Mouse (Mus musculus) CH12.LX (cell line): ENCODE results near the gene Otud7a. TPM values are rescaled to one million over a fixed set of nuclear protein-coding genes. Genes with fewer than 3 reads are reported as not detected.

Experiments used
- DNase-seq: peaks from one replicate; pipeline ENCODE4 v3.0.0-alpha.2; 2013; ENCODE audit errors: extremely low read depth
- H3K27ac ChIP-seq: 2 replicates; pipeline ENCODE4 v1.5.1; 2012; ENCODE audit warnings: low read depth, mild to moderate bottlenecking, control low read depth, moderate library complexity; ENCODE audit not compliant: insufficient read depth
- H3K27me3 ChIP-seq: replicated peaks from 2 replicates; pipeline ENCODE3; 2012; ENCODE audit warnings: inconsistent platforms
- H3K36me3 ChIP-seq, 2 experiments: replicated peaks in 1 of 2; 2 replicates each; pipeline versions ENCODE3 to v1.6.1; 2012; ENCODE audit warnings: inconsistent platforms in 1 of 2, low read length in 1 of 2, mild to moderate bottlenecking in 1 of 2, mixed read lengths in 1 of 2, moderate library complexity in 1 of 2; ENCODE audit not compliant: control insufficient read depth in 1 of 2, insufficient read depth in 1 of 2
- H3K4me1 ChIP-seq, 2 experiments: 2 replicates each; pipeline ENCODE4 v1.6.1; 2012; ENCODE audit warnings: inconsistent platforms in 1 of 2, moderate library complexity in 1 of 2; ENCODE audit not compliant: insufficient read depth in 2 of 2, control insufficient read depth in 1 of 2
- H3K4me2 ChIP-seq: 2 replicates; pipeline ENCODE4 v1.6.1; 2012; ENCODE audit warnings: low read depth, mild to moderate bottlenecking, control low read depth; ENCODE audit not compliant: poor library complexity, insufficient read depth, severe bottlenecking
- H3K4me3 ChIP-seq, 3 experiments: fragments of 150-350 bp in 1 of 3; sonication (generic) in 1 of 3; replicated peaks in 1 of 3; 2 replicates each; pipeline versions ENCODE3 to v1.5.1; 2011 to 2012; ENCODE audit warnings: low read depth in 2 of 3, low read length in 2 of 3, mild to moderate bottlenecking in 2 of 3, moderate library complexity in 2 of 3, control low read depth in 1 of 3, improper control_type of control experiment in 1 of 3, inconsistent platforms in 1 of 3, mixed read lengths in 1 of 3; ENCODE audit not compliant: poor library complexity in 1 of 3
- H3K79me2 ChIP-seq: replicated peaks from 2 replicates; pipeline ENCODE4 v1.6.1; 2012; ENCODE audit warnings: mild to moderate bottlenecking, moderate library complexity; ENCODE audit not compliant: control insufficient read depth, poor library complexity, insufficient read depth, severe bottlenecking; ENCODE audit errors: extremely low read depth
- H3K9ac ChIP-seq: 2 replicates; pipeline ENCODE4 v1.6.1; 2012; ENCODE audit warnings: low read depth, mild to moderate bottlenecking, control low read depth, moderate library complexity; ENCODE audit not compliant: insufficient read depth
- H3K9me3 ChIP-seq: replicated peaks from 2 replicates; pipeline ENCODE3; 2012; ENCODE audit warnings: low read length, inconsistent platforms, mixed read lengths
- BHLHE40 ChIP-seq: IDR thresholded peaks from 2 replicates; pipeline ENCODE4 v1.6.1; 2011; ENCODE audit warnings: mild to moderate bottlenecking, low read depth, low read length, improper control_type of control experiment
- CHD2 ChIP-seq: IDR thresholded peaks from 2 replicates; pipeline ENCODE4 v1.6.1; 2011; ENCODE audit warnings: low read length, improper control_type of control experiment
- CTCF ChIP-seq, 2 experiments: IDR thresholded peaks in 1 of 2; conservative IDR thresholded peaks in 1 of 2; 2 replicates each; pipeline ENCODE4 v1.5.1; 2011 to 2012; ENCODE audit warnings: low read depth in 2 of 2, low read length in 2 of 2, improper control_type of control experiment in 1 of 2, inconsistent platforms in 1 of 2, mild to moderate bottlenecking in 1 of 2, moderate library complexity in 1 of 2
- E2F4 ChIP-seq: IDR thresholded peaks from 2 replicates; pipeline ENCODE4 v1.6.1; 2011; ENCODE audit warnings: low read depth, low read length, improper control_type of control experiment; ENCODE audit not compliant: insufficient replicate concordance
- ELF1 ChIP-seq: IDR thresholded peaks from 2 replicates; pipeline ENCODE4 v1.6.1; 2014; ENCODE audit warnings: low read depth, mild to moderate bottlenecking, inconsistent platforms, low read length, improper control_type of control experiment
- EP300 ChIP-seq: IDR thresholded peaks from 2 replicates; pipeline ENCODE4 v1.6.1; 2011; ENCODE audit warnings: low read length, improper control_type of control experiment
- ETS1 ChIP-seq: conservative IDR thresholded peaks from 2 replicates; pipeline ENCODE4 v1.6.1; 2012; ENCODE audit warnings: low read depth, mild to moderate bottlenecking, inconsistent platforms, low read length, improper control_type of control experiment, moderate library complexity
- HCFC1 ChIP-seq: IDR thresholded peaks from 2 replicates; pipeline ENCODE4 v1.6.1; 2012; ENCODE audit warnings: low read depth, mild to moderate bottlenecking, inconsistent platforms, low read length, improper control_type of control experiment
- IRF4 ChIP-seq: IDR thresholded peaks from 2 replicates; pipeline ENCODE4 v1.6.1; 2014; ENCODE audit warnings: low read depth, mild to moderate bottlenecking, inconsistent platforms, low read length, improper control_type of control experiment
- JUND ChIP-seq: conservative IDR thresholded peaks from 2 replicates; pipeline ENCODE4 v1.6.1; 2011; ENCODE audit warnings: low read depth, low read length, improper control_type of control experiment
- KAT2A ChIP-seq: IDR thresholded peaks from 2 replicates; pipeline ENCODE4 v1.6.1; 2012; ENCODE audit warnings: low read length, improper control_type of control experiment, inconsistent platforms; ENCODE audit not compliant: insufficient replicate concordance
- MAX ChIP-seq: IDR thresholded peaks from 2 replicates; pipeline ENCODE4 v1.6.1; 2011; ENCODE audit warnings: low read length, improper control_type of control experiment
- MAZ ChIP-seq: IDR thresholded peaks from 2 replicates; pipeline ENCODE4 v1.6.1; 2012; ENCODE audit warnings: low read depth, mild to moderate bottlenecking, inconsistent platforms, low read length, improper control_type of control experiment, moderate library complexity
- MEF2A ChIP-seq: IDR thresholded peaks from 2 replicates; pipeline ENCODE4 v1.6.1; 2014; ENCODE audit warnings: low read depth, mild to moderate bottlenecking, inconsistent platforms, low read length, improper control_type of control experiment, borderline replicate concordance
- MYC ChIP-seq: IDR thresholded peaks from 2 replicates; pipeline ENCODE4 v1.6.1; 2011; ENCODE audit warnings: low read depth, mild to moderate bottlenecking, improper control_type of control experiment, low read length
- NELFE ChIP-seq: IDR thresholded peaks from 2 replicates; pipeline ENCODE4 v1.6.1; 2011; ENCODE audit warnings: low read depth, low read length, improper control_type of control experiment
- NRF1 ChIP-seq: IDR thresholded peaks from 2 replicates; pipeline ENCODE4 v1.6.1; 2014; ENCODE audit warnings: low read depth, mild to moderate bottlenecking, inconsistent platforms, low read length, improper control_type of control experiment, moderate library complexity
- PAX5 ChIP-seq: IDR thresholded peaks from 2 replicates; pipeline ENCODE4 v1.6.1; 2012; ENCODE audit warnings: low read length, inconsistent platforms, mixed read lengths
- POLR2AphosphoS2 ChIP-seq: IDR thresholded peaks from 2 replicates; pipeline ENCODE4 v1.6.1; 2011; ENCODE audit warnings: low read depth, low read length, improper control_type of control experiment
- SIN3A ChIP-seq: IDR thresholded peaks from 2 replicates; pipeline ENCODE4 v1.6.1; 2012; ENCODE audit warnings: low read length, improper control_type of control experiment, inconsistent platforms
- SMC3 ChIP-seq: IDR thresholded peaks from 2 replicates; pipeline ENCODE4 v1.6.1; 2011; ENCODE audit warnings: low read depth, low read length, improper control_type of control experiment
- TBP ChIP-seq: conservative IDR thresholded peaks from 2 replicates; pipeline ENCODE4 v1.6.1; 2011; ENCODE audit warnings: low read depth, low read length, improper control_type of control experiment
- TCF12 ChIP-seq: IDR thresholded peaks from 2 replicates; pipeline ENCODE4 v1.6.1; 2014; ENCODE audit warnings: low read depth, mild to moderate bottlenecking, inconsistent platforms, low read length, improper control_type of control experiment
- USF1 ChIP-seq: IDR thresholded peaks from 2 replicates; pipeline ENCODE4 v1.6.1; 2014; ENCODE audit warnings: low read depth, mild to moderate bottlenecking, inconsistent platforms, low read length, improper control_type of control experiment
- ZC3H11A ChIP-seq: IDR thresholded peaks from 2 replicates; pipeline ENCODE4 v1.6.1; 2012; ENCODE audit warnings: low read depth, mild to moderate bottlenecking, inconsistent platforms, low read length, improper control_type of control experiment
- ZNF384 ChIP-seq: IDR thresholded peaks from 2 replicates; pipeline ENCODE4 v1.6.1; 2012; ENCODE audit warnings: low read depth, low read length, improper control_type of control experiment, inconsistent platforms
- dilution Hi-C: fragments of 300-500 bp; cut with MboI; formaldehyde crosslinking; loops from 2 replicates; pipeline ENCODE4 v1.14.3; 2020; ENCODE audit warnings: low sequenced_read_pairs; ENCODE audit not compliant: extremely low pct_unique_long_range_greater_than_20kb, extremely low pct_ligation_motif_present
- in situ Hi-C: fragments of 300-500 bp; cut with MboI; formaldehyde crosslinking; loops from 3 replicates; pipeline ENCODE4 v1.14.3; 2019; ENCODE audit warnings: low sequenced_read_pairs, low pct_ligation_motif_present, low pct_unique_long_range_greater_than_20kb, mixed read lengths
- polyA plus RNA-seq: library from polyadenylated mRNA; unstranded; fragments of >175 nt; gene quantifications from 2 replicates; pipeline ENCODE4 v1.2.1, GENCODE M21; 2012; ENCODE audit warnings: low read depth; ENCODE audit not compliant: insufficient read length
- total RNA-seq, 2 experiments: library from RNA; depleted of rRNA; stranded (reverse); fragments of 300-350 nt in 1 of 2; fragments of >200 nt in 1 of 2; gene quantifications; 2 replicates each; pipeline ENCODE4 v1.2.3; 2012 to 2014

The Otud7a gene
- total RNA-seq (2012; rRNA removed): not detected in 2 replicates
- not detected in 2 replicates for total RNA-seq (2014; rRNA removed)
- polyA plus RNA-seq: not detected in 2 replicates

DNA sequence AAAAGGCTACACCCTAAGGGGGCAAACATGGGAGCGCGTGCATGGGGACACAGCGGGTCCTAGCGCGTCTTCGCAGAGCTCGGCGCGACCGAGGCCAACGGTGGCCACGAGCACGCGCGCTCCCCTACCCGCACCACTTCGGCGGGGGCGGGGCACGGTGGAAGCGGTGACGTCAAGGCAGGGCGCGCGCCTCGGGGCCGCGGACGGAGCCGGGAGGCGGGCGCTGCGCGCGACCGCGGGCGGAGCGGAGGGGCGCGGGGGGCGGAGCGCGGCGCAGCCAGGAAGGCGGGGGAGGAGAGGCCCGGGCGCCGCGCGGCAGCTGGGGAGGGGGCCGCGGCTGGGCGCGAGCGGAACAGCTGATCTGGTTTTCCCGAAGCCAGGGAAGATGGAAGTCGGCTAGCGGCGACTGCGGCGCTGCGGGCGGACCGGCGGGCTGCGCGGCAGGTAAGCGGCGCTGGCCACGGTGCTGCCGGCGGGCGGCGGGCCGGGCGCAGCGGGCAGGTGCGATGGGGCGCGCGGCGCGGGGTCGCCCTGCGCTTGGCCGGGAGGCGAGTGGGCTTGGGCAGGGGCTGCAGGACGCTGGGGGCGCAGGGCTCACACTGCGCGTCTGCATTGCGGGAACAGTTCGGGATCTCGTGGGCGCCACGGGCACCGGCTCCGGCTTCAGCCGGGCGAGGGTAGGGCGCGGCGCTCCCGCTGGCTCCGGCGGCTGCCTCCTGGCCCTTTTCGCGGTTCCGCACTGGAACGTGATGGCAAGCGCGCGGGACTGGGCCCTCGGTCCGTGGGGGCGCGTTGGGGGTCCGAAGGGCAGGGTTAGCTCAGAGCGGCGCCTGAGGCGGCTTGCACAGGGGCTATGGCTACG is at the start of gene Otud7a:
Gene Otud7a, plus strand, starts transcription at position 268 of the 862 bp plus-strand sequence.
- DNase-seq: no peak
- H3K4me3 ChIP-seq: no peak within 1 kb of the TSS
- dilution Hi-C loops: no loop called here

DNA sequence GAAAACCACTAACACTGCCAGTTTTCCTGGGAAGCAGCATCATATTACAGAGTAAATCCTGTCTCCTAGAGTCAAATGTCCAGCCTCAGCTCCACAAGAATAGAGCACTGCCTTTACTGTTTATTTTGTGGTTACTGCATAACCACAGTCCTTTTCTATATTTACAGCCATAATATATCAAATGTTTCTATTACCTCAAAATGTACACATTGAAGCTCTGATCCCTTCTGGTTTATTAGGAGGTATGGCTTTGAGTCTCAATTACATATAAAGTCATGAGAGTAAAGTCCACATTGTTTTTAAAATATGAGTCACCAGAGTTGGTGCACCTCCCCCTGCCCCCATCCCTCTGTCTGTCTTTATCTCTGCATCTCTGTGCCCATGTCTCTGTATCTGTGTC is 38.6 kb upstream of the Otud7a start:
- H3K4me3 ChIP-seq: no peak overlapping the region
- H3K4me2 ChIP-seq: no peak overlapping the region
- H3K27ac ChIP-seq: no peak overlapping the region
- DNase-seq: no peak
- no peaks in the 10 kb centered on the region for H3K79me2 ChIP-seq
- H3K27me3 ChIP-seq: peaks cover 16% of the 10 kb centered on the region
- no peaks in the 10 kb centered on the region for H3K4me1 ChIP-seq
- in situ Hi-C loops (no loop called here), dilution Hi-C loops (no loop called here)
- H3K36me3 ChIP-seq: no peaks in the 10 kb centered on the region
- no peak overlapping the region for H3K9ac ChIP-seq
- H3K9me3 ChIP-seq: no peaks in the 10 kb centered on the region
- TF ChIP-seq POLR2AphosphoS2: no peak
- no peak for TF ChIP-seq MAZ
- TF ChIP-seq SIN3A: no peak
- TF ChIP-seq NELFE: no peak
- no peak for TF ChIP-seq ELF1
- no peak for TF ChIP-seq TBP
- no peak for TF ChIP-seq EP300
- no peak for TF ChIP-seq ZC3H11A
- no peak for TF ChIP-seq CTCF (conservative IDR thresholded peaks at IDR 0.05 in 1 of 2, IDR thresholded peaks at IDR 0.05 in 1 of 2; ENCODE audit: low read depth in 2 of 2, low read length in 2 of 2)
- TF ChIP-seq CHD2: no peak
- no peak for TF ChIP-seq IRF4
- no peak for TF ChIP-seq NRF1
- no peak for TF ChIP-seq MEF2A
- no peak for TF ChIP-seq ZNF384
- TF ChIP-seq HCFC1: no peak
- TF ChIP-seq KAT2A: no peak
- TF ChIP-seq E2F4: no peak

More for the DNA sequence above, at the start of gene Otud7a:
- no peak for TF ChIP-seq KAT2A
- TF ChIP-seq JUND: no peak
- no peak for TF ChIP-seq MAX
- no peak for TF ChIP-seq ETS1
- no peak for TF ChIP-seq E2F4
- TF ChIP-seq CTCF (conservative IDR thresholded peaks at IDR 0.05 in 1 of 2, IDR thresholded peaks at IDR 0.05 in 1 of 2; ENCODE audit: low read depth in 2 of 2, low read length in 2 of 2): no peak
- TF ChIP-seq TCF12: no peak
- no peak for TF ChIP-seq PAX5
- no peak for TF ChIP-seq SMC3
- TF ChIP-seq MEF2A: no peak
- TF ChIP-seq MYC: no peak
- no peak for TF ChIP-seq NELFE
- no peak for TF ChIP-seq EP300
- TF ChIP-seq ZNF384: no peak
- no peak for TF ChIP-seq BHLHE40
- no peak for TF ChIP-seq USF1
- TF ChIP-seq MAZ: no peak
- TF ChIP-seq, all 38 proteins: peak for 0
- H3K9me3 ChIP-seq: peaks cover 7% of the 10 kb centered on the region
- H3K9ac ChIP-seq: no peak within 1 kb of the TSS
- H3K36me3 ChIP-seq: no peaks in the 10 kb centered on the region
- H3K27ac ChIP-seq: no peak within 1 kb of the TSS
- H3K4me1 ChIP-seq: no peaks in the 10 kb centered on the region
- no peaks in the 10 kb centered on the region for H3K79me2 ChIP-seq
- H3K27me3 ChIP-seq: peaks cover 11% of the 10 kb centered on the region
- in situ Hi-C loops: no loop called here
- H3K4me2 ChIP-seq: no peak within 1 kb of the TSS
